Comparison of ENCODE assay signal across 22 mouse cellular contexts in the genomic region with DNA sequence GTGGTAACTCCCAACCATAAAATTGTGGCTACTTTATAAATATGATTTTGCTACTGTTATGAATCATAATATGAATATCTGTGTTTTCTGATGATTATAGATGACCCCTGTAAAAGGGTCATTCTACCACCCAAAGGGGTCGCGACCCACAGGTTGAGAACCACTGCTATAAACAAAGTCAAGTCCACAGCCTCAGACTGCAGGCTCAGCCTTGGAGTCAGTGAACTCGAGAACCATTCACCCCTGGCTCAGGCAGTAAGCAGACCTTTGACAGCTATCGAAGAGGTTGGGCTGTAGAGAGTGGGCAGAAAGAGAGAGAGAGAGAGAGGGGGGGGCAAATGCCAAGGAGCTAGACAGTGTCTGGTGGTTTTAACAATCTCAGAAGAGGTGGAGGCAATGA.
DNase-seq lines count a peak whose midpoint lies in the region; ATAC-seq and TF ChIP-seq lines count a peak whose summit lies in the region.
"Had no signal": no experiment of that assay in that cellular context is flagged by ENCODE, and none has a peak within 500 bp of the region (broad histone marks: within the 10 kb centered on the region; RNA-seq: fewer than 3 reads in every experiment).

No protein-coding gene starts in this region.

- peak; percentile 69 for ATAC-seq in kidney, embryonic 16.5 days (ENCODE audit: low FRiP score, low TSS enrichment)
- ATAC-seq in forebrain, embryonic 11.5 days (replicated peaks; ENCODE audit: low FRiP score) = no peak
- ATAC-seq: activated CD4-positive, CD25-positive, alpha-beta regulatory T cell, adult 4 months; forebrain, embryonic 14.5 days; forebrain, embryonic 16.5 days; Patski had no signal

- no peaks in the 10 kb centered on the region for H3K27me3 ChIP-seq in kidney, adult 2 months (replicated peaks; ENCODE audit: control insufficient read depth, insufficient read depth, low read length)
- H3K27me3 ChIP-seq in kidney, embryonic 16.5 days (ENCODE audit: insufficient read depth, low read length) = no peaks in the 10 kb centered on the region
- no peaks in the 10 kb centered on the region for H3K27me3 ChIP-seq in forebrain, embryonic 11.5 days (ENCODE audit: control insufficient read depth, insufficient read depth, low read length)
- H3K27me3 ChIP-seq: embryonic facial prominence, embryonic 12.5 days; forebrain, embryonic 12.5 days had no signal

- TF ChIP-seq CTCF in kidney, adult 2 months (conservative IDR thresholded peaks at IDR 0.05; ENCODE audit: insufficient read depth, insufficient read length, low read depth, low read length) = no peak

- H3K4me3 ChIP-seq in kidney, adult 2 months (ENCODE audit: insufficient read depth, low read depth, low read length) = no peak overlapping the region
- no peak overlapping the region for H3K4me3 ChIP-seq in kidney, embryonic 16.5 days (ENCODE audit: low read length)
- H3K4me3 ChIP-seq in ES-E14 (ENCODE audit: insufficient read depth in 1 of 2, low read depth in 1 of 2, low read length in 2 of 2, poor library complexity in 1 of 2, severe bottlenecking in 1 of 2) = no peak overlapping the region
- no peak overlapping the region for H3K4me3 ChIP-seq in forebrain, embryonic 11.5 days (ENCODE audit: low read depth, low read length)
- H3K4me3 ChIP-seq: embryonic facial prominence, embryonic 10.5 days; embryonic facial prominence, embryonic 12.5 days; forebrain, embryonic 12.5 days had no signal

- H3K4me1 ChIP-seq in kidney, adult 2 months (ENCODE audit: control insufficient read depth, insufficient read depth, low read length) = no peaks in the 10 kb centered on the region
- no peaks in the 10 kb centered on the region for H3K4me1 ChIP-seq in kidney, embryonic 16.5 days (ENCODE audit: insufficient read depth, low read length)
- no peaks in the 10 kb centered on the region for H3K4me1 ChIP-seq in ES-E14 (ENCODE audit: control insufficient read depth in 2 of 2, insufficient read depth in 2 of 2, low read length in 2 of 2, poor library complexity in 1 of 2)
- no peaks in the 10 kb centered on the region for H3K4me1 ChIP-seq in forebrain, embryonic 11.5 days (replicated peaks; ENCODE audit: control insufficient read depth, insufficient read depth, low read length)
- H3K4me1 ChIP-seq: embryonic facial prominence, embryonic 12.5 days had no signal

- peak; percentile 31 for DNase-seq in kidney, adult 2 months
- DNase-seq in kidney, adult 8-10 months = no peak
- DNase-seq in kidney, adult 18-20 months = no peak
- no peak for DNase-seq in ES-E14 (ENCODE audit: low read depth, low spot score)
- no peak for DNase-seq in forebrain, embryonic 11.5 days (ENCODE audit: low spot score)
- DNase-seq: adrenal gland, adult 8-10 months; adrenal gland, postnatal 14 days; adrenal gland, postnatal 36 days; cerebellum, adult 11-12 months; cerebellum, adult 2 months; cerebellum, adult 9-10 months; cerebellum, postnatal 10 days; cerebellum, postnatal 25 days had no signal

- no peaks in the 10 kb centered on the region for H3K36me3 ChIP-seq in kidney, adult 2 months (ENCODE audit: control insufficient read depth, insufficient read depth, low read length)
- H3K36me3 ChIP-seq in kidney, embryonic 16.5 days (ENCODE audit: insufficient read depth, low read length) = no peaks in the 10 kb centered on the region
- no peaks in the 10 kb centered on the region for H3K36me3 ChIP-seq in ES-E14 (ENCODE audit: control insufficient read depth, insufficient read depth, low read length, poor library complexity, severe bottlenecking)
- H3K36me3 ChIP-seq in forebrain, embryonic 11.5 days (ENCODE audit: control insufficient read depth, insufficient read depth, low read length) = no peaks in the 10 kb centered on the region
- H3K36me3 ChIP-seq: embryonic facial prominence, embryonic 10.5 days; embryonic facial prominence, embryonic 12.5 days; forebrain, embryonic 12.5 days; G1E had no signal

- peaks cover 11% of the 10 kb centered on the region for H3K9me3 ChIP-seq in kidney, embryonic 16.5 days (ENCODE audit: low read length)
- H3K9me3 ChIP-seq in ES-E14 (ENCODE audit: control insufficient read depth, insufficient read depth, low read depth, low read length) = no peaks in the 10 kb centered on the region
- no peaks in the 10 kb centered on the region for H3K9me3 ChIP-seq in forebrain, embryonic 11.5 days (ENCODE audit: control insufficient read depth, low read length)

- no peak for TF ChIP-seq POLR2A in kidney, adult 2 months (IDR thresholded peaks at IDR 0.05; ENCODE audit: low read depth, low read length)

- in situ Hi-C loops in ES-E14 (cut with MboI; ENCODE audit: low sequenced_read_pairs in 2 of 2, unreplicated experiment in 2 of 2) = no loop called here

- WGBS in kidney, adult 2 months = 44% methylated on average over 4 of the region's 4 CpGs
- WGBS in kidney, embryonic 16.5 days = 79% methylated on average over 4 of the region's 4 CpGs
- 95% methylated on average over 4 of the region's 4 CpGs for WGBS in forebrain, embryonic 11.5 days

- H3K9ac ChIP-seq in kidney, embryonic 16.5 days (replicated peaks; ENCODE audit: low read length) = no peak overlapping the region
- no peak overlapping the region for H3K9ac ChIP-seq in ES-E14 (ENCODE audit: insufficient read depth, low read depth, low read length, poor library complexity, severe bottlenecking)
- H3K9ac ChIP-seq in forebrain, embryonic 11.5 days (ENCODE audit: low read length) = no peak overlapping the region
- H3K9ac ChIP-seq: embryonic facial prominence, embryonic 12.5 days; forebrain, embryonic 12.5 days had no signal

- H3K4me2 ChIP-seq in kidney, embryonic 16.5 days (replicated peaks; ENCODE audit: low read depth, low read length) = no peak overlapping the region
- no peak overlapping the region for H3K4me2 ChIP-seq in forebrain, embryonic 11.5 days (ENCODE audit: low read depth, low read length, severe bottlenecking)
- H3K4me2 ChIP-seq: embryonic facial prominence, embryonic 12.5 days; forebrain, embryonic 12.5 days had no signal

- H3K27ac ChIP-seq in kidney, adult 2 months (ENCODE audit: insufficient read depth, low read depth, low read length) = peak overlapping the region; percentile 37; the same call in 1 of the 2 replicates
- H3K27ac ChIP-seq in kidney, embryonic 16.5 days (ENCODE audit: low read length) = no peak overlapping the region
- no peak overlapping the region for H3K27ac ChIP-seq in ES-E14 (ENCODE audit: insufficient read depth, low read depth, low read length, poor library complexity, severe bottlenecking)
- no peak overlapping the region for H3K27ac ChIP-seq in forebrain, embryonic 11.5 days (ENCODE audit: low read depth, low read length)
- H3K27ac ChIP-seq: embryonic facial prominence, embryonic 10.5 days; embryonic facial prominence, embryonic 12.5 days; forebrain, embryonic 12.5 days had no signal

TF ChIP-seq in ES-E14, 5 proteins besides CTCF, POLR2A, EP300 and RAD21:
- TF ChIP-seq CHD2 (IDR thresholded peaks at IDR 0.05; ENCODE audit: low read depth, low read length) (peak; percentile 77; the same call in 1 of the 2 replicates), MAFK (IDR thresholded peaks at IDR 0.05; ENCODE audit: insufficient read depth, low read depth, low read length) (no peak)
TF ChIP-seq in ES-E14: peak in this region for 1.
